Mouse (Mus musculus): ENCODE measurements around the gene Cdc42bpb. TPM values are rescaled to one million over a fixed set of nuclear protein-coding genes. Genes with fewer than 3 reads are reported as not detected.

Cdc42bpb gene
- polyA plus RNA-seq, 1 experiment from 2014 or later: 40.0 TPM

DNA sequence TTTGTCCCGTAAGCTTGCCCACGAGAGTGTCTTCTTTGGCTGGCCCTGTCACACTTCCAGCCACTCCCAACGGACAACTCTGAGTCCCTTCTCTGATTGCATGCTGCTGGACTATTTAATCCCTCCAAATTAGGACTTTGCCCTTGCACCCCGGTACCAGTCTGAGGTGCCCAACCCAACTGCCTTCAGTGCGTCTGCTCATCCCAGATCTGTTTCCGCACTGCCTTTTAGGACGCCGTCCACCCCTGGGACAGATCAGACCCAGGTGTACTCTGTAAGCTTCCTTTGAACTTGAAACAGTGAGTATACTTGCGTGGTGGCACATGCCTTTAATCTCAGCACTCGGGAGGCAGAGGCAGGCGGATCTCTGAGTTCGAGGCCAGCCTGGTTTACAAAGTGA, 1.3 kb upstream of the Cdc42bpb start:
- H3K9ac ChIP-seq: 0 out of 2 replicates have a peak overlapping the region, but pooled peaks have one; percentile 91

DNA sequence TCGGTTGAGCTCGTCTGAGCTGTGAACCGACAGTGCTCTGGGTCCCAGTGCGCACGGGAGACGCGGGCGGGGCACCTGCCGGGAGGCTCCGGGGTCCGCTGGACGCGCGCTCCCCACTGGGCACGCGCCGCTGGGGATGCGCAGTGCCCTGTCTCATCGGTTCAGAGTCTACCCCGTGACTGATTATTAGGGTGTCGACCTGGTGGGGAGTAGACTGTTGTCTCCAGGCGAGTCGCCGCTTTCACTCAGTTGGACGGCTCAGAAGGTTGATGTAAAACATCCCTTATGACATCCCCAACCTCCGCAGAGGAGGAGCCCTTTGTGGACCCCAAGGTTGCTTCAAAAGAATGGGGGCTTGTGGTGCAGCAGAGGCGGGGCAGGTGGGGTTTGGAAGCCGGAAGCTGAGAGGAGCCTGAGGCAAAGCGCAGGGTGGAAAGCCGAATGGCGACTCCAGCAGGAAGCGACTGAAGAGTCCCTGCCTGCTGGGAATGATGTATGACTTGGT, 520 bp upstream of the Cdc42bpb start:
- H3K4me3 ChIP-seq (replicated peaks): peak overlapping the region; percentile 98
- peaks cover 47% of the 10 kb centered on the region for H3K4me1 ChIP-seq
- H3K9me3 ChIP-seq (replicated peaks): no peaks in the 10 kb centered on the region
- no peaks in the 10 kb centered on the region for H3K36me3 ChIP-seq
- peak overlapping the region; percentile 74 for H3K4me2 ChIP-seq
- H3K27ac ChIP-seq: peak overlapping the region; percentile 97
- under 1% methylated on average over 32 of the region's 32 CpGs for WGBS
- peak; percentile 0; the same call in 1 of the 2 replicates for ATAC-seq (replicated peaks; ENCODE audit: low FRiP score)
- H3K27me3 ChIP-seq: no peaks in the 10 kb centered on the region
- peak overlapping the region; percentile 91 for H3K9ac ChIP-seq

More for the DNA sequence above, 1.3 kb upstream of the Cdc42bpb start:
- Histone ChIP-seq H3K27me3 (no peaks in the 10 kb centered on the region), H3K9me3 (replicated peaks) (no peaks in the 10 kb centered on the region), H3K27ac (no peak overlapping the region), H3K4me1 (peaks cover 41% of the 10 kb centered on the region), H3K4me3 (replicated peaks) (peak overlapping the region; percentile 98), H3K36me3 (no peaks in the 10 kb centered on the region), H3K4me2 (peak overlapping the region; percentile 74)
- WGBS: 74% methylated on average over 12 of the region's 12 CpGs
- ATAC-seq (replicated peaks; ENCODE audit: low FRiP score): no peak

DNA sequence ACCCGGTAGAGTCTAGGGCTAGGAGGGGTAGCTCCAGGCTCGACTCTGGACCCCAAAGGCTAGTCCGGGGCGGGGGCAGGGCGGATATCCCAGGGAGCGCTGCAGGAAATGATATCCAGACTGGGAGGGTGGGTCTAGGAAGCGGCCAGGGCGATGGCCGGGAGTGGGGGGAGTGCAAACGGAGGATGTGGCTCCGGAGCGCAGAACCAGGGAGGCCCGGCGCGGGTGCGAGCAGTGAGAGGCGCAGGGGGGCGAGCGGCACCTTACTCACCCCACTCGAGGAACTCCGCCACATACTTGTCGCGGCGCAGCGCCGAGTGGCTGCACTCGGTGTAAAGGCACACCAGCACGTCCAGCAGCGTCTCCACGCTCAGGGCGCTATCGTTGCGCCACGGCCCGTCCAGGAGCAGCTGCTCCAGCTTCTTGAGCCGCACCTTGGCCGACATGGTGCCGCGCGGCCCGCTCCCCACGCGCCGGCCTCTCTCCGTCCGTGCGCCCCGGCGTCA, 639 bp downstream of the Cdc42bpb start:
- Histone ChIP-seq H3K4me1 (peaks cover 45% of the 10 kb centered on the region), H3K9ac (peak overlapping the region; percentile 91), H3K27me3 (no peaks in the 10 kb centered on the region), H3K4me3 (replicated peaks) (peak overlapping the region; percentile 98), H3K4me2 (peak overlapping the region; percentile 74), H3K9me3 (replicated peaks) (no peaks in the 10 kb centered on the region), H3K36me3 (no peaks in the 10 kb centered on the region), H3K27ac (peak overlapping the region; percentile 97)
- peak; percentile 37 for ATAC-seq (replicated peaks; ENCODE audit: low FRiP score)
- WGBS: under 1% methylated on average over 48 of the region's 49 CpGs

DNA sequence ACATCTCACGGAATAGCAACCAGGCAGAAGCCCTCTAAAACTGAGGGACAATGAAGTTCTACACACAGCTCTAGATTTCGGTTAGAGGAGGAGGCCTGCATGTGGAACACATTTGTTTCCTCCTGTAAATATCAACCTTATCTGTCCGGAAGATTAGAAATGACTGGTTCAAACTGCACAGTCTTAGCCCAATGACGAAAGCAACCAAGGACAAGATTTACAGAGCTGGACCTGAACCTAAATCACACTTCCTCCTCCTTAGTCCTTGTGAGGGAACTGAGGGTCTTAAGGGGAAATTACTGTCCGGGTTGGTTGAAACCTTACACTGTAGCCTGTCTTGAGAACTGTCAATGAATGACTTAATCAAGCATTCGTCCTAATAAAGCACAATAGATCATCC, 1.5 kb downstream of the Cdc42bpb start:
- Histone ChIP-seq H3K4me1 (peaks cover 40% of the 10 kb centered on the region), H3K9ac (peak overlapping the region; percentile 91), H3K36me3 (no peaks in the 10 kb centered on the region), H3K4me3 (replicated peaks) (peak overlapping the region; percentile 98), H3K4me2 (peak overlapping the region; percentile 74), H3K27ac (peak overlapping the region; percentile 97), H3K27me3 (no peaks in the 10 kb centered on the region), H3K9me3 (replicated peaks) (no peaks in the 10 kb centered on the region)
- ATAC-seq (replicated peaks; ENCODE audit: low FRiP score): no peak
- 7% methylated on average over 6 of the region's 6 CpGs for WGBS

DNA sequence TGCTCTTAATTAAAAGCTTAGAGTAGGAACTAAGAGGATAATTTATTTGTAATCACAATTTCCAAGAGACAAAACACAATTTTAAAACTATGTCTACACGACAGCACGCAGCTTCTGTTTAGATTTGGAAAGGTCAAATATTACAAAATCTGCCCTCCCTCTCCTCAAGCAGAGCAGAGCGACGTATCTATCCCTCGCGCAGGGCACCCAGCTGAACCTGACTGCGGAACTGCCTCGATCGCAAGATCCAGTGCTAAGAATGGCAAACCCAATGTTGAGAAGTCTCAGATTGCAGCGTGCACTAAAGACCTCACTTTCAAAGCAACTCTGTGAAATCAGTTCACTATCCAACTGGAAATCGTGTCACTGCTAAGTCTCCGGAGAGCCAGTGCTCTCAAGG, 2.0 kb downstream of the Cdc42bpb start:
- H3K36me3 ChIP-seq: no peaks in the 10 kb centered on the region
- H3K9ac ChIP-seq: peak overlapping the region; percentile 91
- H3K4me3 ChIP-seq (replicated peaks): peak overlapping the region; percentile 98
- H3K4me1 ChIP-seq: peaks cover 42% of the 10 kb centered on the region
- ATAC-seq (replicated peaks; ENCODE audit: low FRiP score): no peak
- H3K27me3 ChIP-seq: no peaks in the 10 kb centered on the region
- H3K27ac ChIP-seq: peak overlapping the region; percentile 97
- no peaks in the 10 kb centered on the region for H3K9me3 ChIP-seq (replicated peaks)
- H3K4me2 ChIP-seq: peak overlapping the region; percentile 74
- 32% methylated on average over 12 of the region's 12 CpGs for whole genome bisulfite sequencing

DNA sequence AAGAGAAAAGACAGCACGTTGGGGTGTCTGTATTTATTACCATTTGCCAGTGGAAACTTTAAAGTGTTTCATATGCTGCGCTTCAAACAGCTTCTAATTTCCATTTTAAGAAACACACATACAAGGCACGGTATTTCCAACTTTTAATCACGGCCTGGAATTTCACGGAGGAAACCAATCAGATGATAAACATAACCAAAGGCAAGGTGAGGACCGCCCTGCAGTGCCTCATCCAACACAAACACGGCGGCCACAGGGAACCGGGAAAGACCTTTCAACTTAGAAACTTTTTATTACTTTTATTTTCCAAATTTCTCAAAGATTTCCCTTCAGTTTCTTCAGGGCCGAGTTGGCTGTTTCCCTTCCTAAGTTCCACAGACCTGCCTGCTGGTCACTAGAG, 2.8 kb downstream of the Cdc42bpb start:
- Histone ChIP-seq H3K4me3 (replicated peaks) (peak overlapping the region; percentile 98), H3K36me3 (no peaks in the 10 kb centered on the region), H3K27me3 (no peaks in the 10 kb centered on the region), H3K4me2 (peak overlapping the region; percentile 74), H3K4me1 (peaks cover 51% of the 10 kb centered on the region), H3K9ac (peak overlapping the region; percentile 10; the same call in 1 of the 2 replicates), H3K9me3 (replicated peaks) (no peaks in the 10 kb centered on the region), H3K27ac (peak overlapping the region; percentile 97; the same call in 1 of the 2 replicates)
- no peak for ATAC-seq (replicated peaks; ENCODE audit: low FRiP score)
- 56% methylated on average over 10 of the region's 10 CpGs for WGBS

DNA sequence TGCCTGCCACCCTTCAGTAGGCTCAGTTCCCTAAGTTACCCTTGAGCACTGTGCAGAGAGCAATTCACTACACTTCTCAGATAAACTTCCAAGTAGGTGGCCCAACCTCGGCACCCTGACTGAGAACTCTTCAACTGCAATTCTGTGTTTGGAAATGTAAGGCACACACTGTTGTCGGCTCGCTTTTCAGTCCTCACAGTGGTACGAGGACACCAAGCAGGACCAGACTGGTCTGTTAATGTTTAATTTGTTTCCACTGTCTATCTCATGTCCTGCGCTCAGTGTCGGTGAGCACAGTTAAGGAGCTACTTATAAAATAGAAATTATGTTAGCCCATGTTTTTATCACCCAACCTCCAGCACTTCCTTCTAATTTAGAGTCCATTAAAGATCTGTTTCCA, 4.1 kb downstream of the Cdc42bpb start:
- Histone ChIP-seq H3K4me2 (0 out of 2 replicates have a peak overlapping the region, but pooled peaks have one; percentile 13), H3K9me3 (replicated peaks) (no peaks in the 10 kb centered on the region), H3K27ac (no peak overlapping the region), H3K4me1 (peaks cover 58% of the 10 kb centered on the region), H3K9ac (no peak overlapping the region), H3K27me3 (no peaks in the 10 kb centered on the region), H3K4me3 (replicated peaks) (no peak overlapping the region), H3K36me3 (no peaks in the 10 kb centered on the region)
- ATAC-seq (replicated peaks; ENCODE audit: low FRiP score): no peak
- WGBS: 68% methylated on average over 6 of the region's 6 CpGs

DNA sequence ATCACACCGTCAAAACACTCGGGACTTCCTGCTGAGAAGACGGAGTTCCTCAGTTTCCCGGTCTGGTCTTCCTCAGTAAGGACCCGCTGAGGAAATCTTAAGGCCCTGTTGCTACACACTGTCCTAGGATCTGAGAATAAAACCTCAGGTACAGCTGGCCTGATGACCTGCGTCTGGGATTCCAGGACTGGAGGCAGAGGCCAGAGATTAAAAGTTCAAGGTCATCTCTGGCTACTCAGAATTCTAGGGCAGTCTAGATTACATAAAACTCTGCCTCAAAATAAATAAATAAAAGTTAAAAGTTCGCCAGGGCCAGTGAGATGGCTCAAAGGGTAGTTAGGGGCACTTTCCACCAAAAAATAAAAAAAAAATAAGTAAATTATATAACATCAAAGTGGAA, 5.6 kb downstream of the Cdc42bpb start:
- no peaks in the 10 kb centered on the region for H3K27me3 ChIP-seq
- 81% methylated on average over 7 of the region's 7 CpGs for WGBS

DNA sequence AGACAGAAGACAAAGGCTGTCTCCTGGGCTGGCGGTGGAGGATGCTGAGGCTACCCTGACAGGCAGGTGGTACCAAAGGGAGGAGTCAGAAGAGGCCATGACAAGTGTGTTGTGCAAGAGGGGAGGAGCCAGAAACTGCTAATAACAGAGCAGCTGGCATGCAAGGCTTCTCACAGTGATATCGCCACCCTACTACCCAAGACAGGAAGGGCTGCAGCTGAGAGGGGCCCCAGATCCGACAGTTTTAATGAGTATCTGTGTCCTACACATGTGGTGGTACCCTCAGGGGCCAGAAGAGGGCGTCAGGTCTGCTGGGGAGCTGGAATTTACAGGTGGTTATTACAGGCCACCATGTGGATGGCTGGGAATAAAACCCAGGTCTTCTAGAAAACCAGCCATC, 7.3 kb downstream of the Cdc42bpb start:
- Histone ChIP-seq H3K27ac (no peak overlapping the region), H3K4me3 (replicated peaks) (no peak overlapping the region), H3K4me2 (no peak overlapping the region), H3K9ac (no peak overlapping the region), H3K4me1 (peaks cover 67% of the 10 kb centered on the region), H3K36me3 (no peaks in the 10 kb centered on the region), H3K9me3 (replicated peaks) (no peaks in the 10 kb centered on the region), H3K27me3 (no peaks in the 10 kb centered on the region)
- ATAC-seq (replicated peaks; ENCODE audit: low FRiP score): no peak; the same call in 1 of the 2 replicates
- WGBS: 50% methylated on average over 4 of the region's 4 CpGs

More for the DNA sequence above, 5.6 kb downstream of the Cdc42bpb start:
- no peak overlapping the region for H3K27ac ChIP-seq
- H3K4me3 ChIP-seq (replicated peaks): no peak overlapping the region
- peaks cover 70% of the 10 kb centered on the region for H3K4me1 ChIP-seq
- no peaks in the 10 kb centered on the region for H3K36me3 ChIP-seq
- ATAC-seq (replicated peaks; ENCODE audit: low FRiP score): no peak
- H3K9ac ChIP-seq: no peak overlapping the region
- H3K4me2 ChIP-seq: no peak overlapping the region
- no peaks in the 10 kb centered on the region for H3K9me3 ChIP-seq (replicated peaks)

DNA sequence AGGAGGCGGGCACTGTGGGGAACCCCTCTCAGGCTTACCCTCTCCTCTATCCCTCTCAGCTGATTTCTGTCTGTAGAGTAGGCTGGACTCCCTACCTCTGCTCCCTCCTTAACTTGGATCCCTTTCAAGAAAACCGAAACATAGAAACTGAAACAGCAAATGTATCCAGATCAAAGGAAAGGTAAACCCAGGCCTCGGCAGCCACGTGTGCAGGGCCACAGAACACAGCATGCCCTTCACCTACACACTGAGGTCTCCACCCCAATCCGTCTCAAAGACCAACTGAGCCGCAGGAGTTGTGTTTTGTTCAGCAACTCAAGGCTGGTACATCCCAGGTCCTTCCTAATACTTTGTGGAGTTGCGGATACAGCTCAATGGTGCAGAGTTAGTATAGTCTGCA, 10.5 kb downstream of the Cdc42bpb start:
- 76% methylated on average over 7 of the region's 7 CpGs for whole genome bisulfite sequencing
- Histone ChIP-seq H3K4me1 (peaks cover 64% of the 10 kb centered on the region), H3K4me3 (replicated peaks) (no peak overlapping the region), H3K9ac (no peak overlapping the region), H3K4me2 (no peak overlapping the region), H3K27me3 (no peaks in the 10 kb centered on the region), H3K9me3 (replicated peaks) (no peaks in the 10 kb centered on the region), H3K36me3 (no peaks in the 10 kb centered on the region), H3K27ac (no peak overlapping the region)
- ATAC-seq (replicated peaks; ENCODE audit: low FRiP score): no peak

DNA sequence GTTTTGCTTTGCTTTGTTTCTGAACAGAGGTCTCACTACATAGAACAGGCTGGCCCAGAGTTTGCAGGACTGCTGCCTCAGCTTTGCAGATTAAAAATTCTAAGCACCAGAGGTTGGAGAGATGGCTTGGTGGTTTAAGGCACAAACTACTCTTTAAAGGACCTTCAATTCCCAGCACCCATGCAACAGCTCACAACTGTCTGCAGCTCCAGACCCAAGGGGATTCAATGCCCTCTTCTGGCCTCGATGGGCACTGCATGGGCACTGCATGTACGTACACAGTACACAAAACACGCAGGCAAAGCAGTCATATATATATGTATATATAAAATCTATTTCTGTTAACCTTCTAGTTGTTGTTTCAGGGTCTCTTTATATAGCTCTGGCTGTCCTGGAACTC, 13.3 kb downstream of the Cdc42bpb start:
- ATAC-seq (replicated peaks; ENCODE audit: low FRiP score): no peak
- peaks cover 71% of the 10 kb centered on the region for H3K4me1 ChIP-seq
- no peaks in the 10 kb centered on the region for H3K9me3 ChIP-seq (replicated peaks)

DNA sequence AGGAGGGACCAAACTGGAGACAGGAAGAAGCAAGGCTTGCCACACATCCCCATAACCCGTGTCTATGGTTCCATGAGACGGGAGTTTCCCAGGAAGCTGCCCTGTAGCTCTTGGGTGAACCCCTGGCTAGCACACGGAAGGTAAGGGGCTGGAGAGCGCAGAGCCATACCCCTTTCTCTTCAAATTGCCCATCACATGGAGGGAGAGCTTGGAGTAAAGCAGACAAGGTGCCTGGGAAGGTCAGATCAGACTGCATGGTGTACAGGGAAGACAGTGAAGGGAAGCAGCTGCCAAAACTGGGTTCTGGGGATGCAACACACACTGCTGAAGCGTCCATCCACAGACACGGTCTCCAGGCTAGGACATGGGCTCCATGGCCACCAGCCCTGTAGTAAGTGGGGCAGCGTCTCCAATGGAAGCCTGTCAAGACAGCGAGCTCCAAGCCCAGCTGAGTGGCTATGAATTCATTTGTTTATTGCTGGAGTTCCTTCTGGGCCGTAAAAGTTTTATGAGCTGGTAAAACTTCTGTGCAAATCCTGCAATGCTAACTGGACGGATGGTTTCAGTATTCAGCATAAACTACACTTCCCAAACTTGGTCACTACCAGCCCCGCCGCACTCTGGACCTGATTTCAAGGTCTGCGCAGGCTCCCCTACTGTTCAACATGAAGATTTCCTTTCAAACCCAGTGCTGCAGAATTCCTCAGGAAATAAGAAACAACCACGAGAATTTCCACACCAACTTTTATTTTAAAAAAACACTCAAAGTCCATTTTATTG, 16.0 kb downstream of the Cdc42bpb start:
- Histone ChIP-seq H3K36me3 (no peaks in the 10 kb centered on the region), H3K4me1 (peaks cover 67% of the 10 kb centered on the region), H3K4me2 (no peak overlapping the region), H3K9ac (no peak overlapping the region), H3K4me3 (replicated peaks) (no peak overlapping the region), H3K27me3 (no peaks in the 10 kb centered on the region), H3K27ac (peak overlapping the region; percentile 54), H3K9me3 (replicated peaks) (no peaks in the 10 kb centered on the region)
- peak; percentile 55; the same call in 1 of the 2 replicates for ATAC-seq (replicated peaks; ENCODE audit: low FRiP score)
- 49% methylated on average over 14 of the region's 14 CpGs for WGBS

More for the DNA sequence above, 13.3 kb downstream of the Cdc42bpb start:
- Histone ChIP-seq H3K4me2 (no peak overlapping the region), H3K27ac (no peak overlapping the region), H3K36me3 (no peaks in the 10 kb centered on the region), H3K4me3 (replicated peaks) (no peak overlapping the region), H3K27me3 (no peaks in the 10 kb centered on the region), H3K9ac (no peak overlapping the region)
- WGBS: 87% methylated on average over 3 of the region's 3 CpGs
